Mouse (Mus musculus) induced T-regulatory cell, adult 2 months (primary cell): ENCODE measurements around the gene Traf3.

Experiments used
- DNase-seq: peaks from one replicate; pipeline ENCODE4 v3.0.0-alpha.2; 2012; ENCODE audit warnings: low read depth

The Traf3 gene

DNA sequence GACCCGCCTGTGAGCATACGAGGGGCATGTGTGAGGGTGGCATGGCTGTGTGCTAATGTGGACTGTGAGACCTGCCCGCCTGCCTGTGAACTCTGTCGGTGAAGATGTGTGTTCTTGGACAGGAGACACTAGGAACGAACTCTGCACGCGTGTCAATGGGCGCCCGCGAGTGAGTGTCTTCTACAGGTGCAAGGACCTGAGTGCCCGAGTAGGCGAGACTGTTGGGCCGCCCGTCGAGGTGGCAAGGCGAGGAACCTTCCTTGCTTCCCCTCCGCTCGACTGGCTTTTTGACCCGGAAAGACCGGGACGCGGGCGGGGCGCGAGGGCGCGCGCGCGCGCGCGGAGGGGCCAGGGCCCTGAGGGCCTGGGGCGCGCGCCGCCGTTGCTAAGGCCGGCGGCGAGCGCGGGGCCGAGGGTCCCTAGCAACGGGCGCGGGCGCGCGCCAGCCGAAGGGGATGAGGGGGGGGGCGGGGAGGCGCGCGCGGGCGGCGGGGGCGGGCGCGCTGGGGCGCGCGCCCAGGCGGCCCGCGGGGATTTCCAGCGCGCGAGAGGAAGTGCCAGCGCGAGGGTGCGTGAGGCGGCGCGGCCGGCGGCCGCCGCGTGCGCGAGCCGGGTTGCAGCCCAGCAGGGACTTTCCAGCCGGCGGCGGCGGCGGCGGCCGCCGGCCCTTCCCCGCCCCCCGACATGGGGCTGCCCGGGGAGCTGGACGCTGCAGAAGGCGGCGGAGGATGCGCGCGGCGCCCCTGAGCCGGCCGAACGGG lies at the start of gene Traf3:
TSS of gene Traf3 (plus strand) at position 540 of the 761 bp plus-strand sequence.
- DNase-seq: peak; percentile 91

DNA sequence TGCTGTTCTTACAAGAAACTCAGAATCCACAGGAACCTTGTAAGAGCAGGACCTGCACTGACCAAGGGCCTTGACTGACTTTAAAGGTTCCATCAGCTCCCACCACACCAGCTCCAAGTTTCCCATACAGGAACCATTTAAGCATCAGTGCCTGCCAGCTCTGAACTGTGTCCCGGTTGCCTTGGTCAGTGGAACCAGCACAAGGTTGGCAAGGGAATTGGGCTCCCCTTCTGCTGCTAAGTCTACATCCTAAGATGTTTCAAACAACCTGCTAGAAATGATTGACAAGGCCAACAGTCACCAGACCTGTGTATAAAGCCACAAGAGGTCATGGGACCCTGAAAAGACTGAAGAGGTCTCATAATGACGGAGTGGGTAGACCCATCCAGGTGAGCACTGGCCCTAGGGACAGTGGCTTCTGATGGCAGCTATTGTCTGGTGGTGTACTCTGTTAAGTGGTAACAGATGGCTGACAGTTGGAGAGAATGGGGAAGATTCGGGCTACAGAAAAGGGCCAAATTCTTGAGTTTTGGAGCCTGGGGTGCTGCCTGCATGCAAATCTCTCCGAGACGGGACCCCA lies 46.6 kb upstream of the Traf3 start:
- no peak for DNase-seq

DNA sequence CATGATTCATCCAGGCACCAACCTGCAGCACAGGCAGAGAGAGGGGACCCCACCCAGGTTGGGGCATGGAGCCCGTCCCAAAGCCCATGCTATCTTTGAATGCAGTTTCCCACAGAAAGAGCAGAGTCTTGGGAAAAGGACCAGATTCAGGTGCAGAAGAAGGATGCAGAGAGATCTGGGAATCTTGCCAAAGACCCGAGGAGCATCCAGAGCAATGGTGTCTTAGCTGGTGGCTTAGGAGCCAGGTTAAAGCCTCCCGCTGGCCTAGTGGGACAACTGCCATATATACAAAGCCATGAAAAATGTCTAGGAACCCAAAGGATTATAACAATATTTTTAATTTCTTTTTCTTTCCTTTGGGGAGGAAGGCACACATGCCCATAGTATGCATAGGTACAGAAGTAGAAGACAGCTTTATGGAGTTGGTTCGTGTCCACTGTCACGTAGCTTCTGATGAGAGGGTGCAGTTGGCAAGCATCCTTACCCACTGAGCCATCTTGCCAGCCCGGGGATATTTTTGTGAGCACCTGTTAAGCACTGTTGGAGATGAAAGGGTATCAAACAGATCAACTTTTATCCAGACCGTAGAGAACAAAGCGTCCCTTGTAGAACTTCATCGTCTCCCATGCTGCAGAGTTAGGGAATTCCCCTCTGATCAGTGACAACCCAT lies 45.1 kb upstream of the Traf3 start:
- peak; percentile 19 for DNase-seq

DNA sequence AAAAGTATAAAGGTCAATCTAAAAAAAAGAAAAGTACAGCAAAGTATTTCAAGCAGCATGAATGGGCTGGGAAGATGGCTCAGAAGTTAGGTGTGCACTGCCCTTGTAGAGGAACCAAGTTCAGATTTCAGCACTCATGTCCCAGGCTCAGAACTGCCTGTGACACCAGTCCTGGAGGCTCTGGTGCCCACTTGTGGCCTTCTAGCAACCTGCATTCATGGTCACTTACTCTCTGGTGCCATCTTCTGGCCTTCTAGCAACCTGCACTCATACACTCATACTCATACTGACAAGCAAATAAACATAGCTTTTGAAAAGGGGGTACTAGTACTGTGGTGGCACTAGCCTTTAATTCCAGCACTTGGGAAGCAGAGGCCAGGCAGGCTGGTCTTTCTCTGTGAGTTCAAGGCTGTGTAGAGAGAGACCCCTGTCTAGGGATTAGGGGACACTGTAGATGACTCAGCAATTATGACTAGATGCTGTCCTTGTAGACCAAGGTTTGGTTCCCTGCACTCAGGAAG lies 43.8 kb upstream of the Traf3 start:
- DNase-seq: peak; percentile 75

DNA sequence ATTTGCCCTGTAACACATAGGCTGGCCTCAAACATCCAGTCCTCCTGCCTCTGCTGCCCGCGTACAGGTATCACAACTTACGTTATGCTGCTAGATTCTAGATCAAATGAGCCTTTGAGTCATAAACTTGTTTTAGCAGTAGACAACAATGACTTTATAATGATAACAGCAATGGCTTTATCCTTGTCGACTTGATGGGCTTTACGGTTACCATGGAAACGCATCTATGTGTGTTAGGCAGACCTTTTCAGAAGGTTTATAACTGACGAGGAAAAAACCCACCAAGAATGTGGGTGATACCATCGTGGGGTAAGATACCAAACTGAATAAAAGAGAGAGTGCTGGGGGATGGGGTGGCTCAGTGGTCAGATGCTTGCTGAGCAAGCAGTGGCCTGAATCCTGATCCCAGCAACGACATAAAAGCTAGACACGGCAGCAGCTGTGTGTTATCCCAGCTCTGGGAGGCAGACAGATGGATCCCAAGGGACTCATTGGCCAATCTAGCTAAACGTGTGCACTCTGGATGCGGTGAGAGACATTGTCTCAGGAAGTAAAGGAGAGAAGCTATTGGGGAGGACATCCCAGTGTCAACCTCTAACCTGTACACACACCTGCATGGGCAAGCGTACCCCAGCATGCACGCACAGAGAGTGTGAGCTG lies 41.4 kb upstream of the Traf3 start:
- DNase-seq: no peak

DNA sequence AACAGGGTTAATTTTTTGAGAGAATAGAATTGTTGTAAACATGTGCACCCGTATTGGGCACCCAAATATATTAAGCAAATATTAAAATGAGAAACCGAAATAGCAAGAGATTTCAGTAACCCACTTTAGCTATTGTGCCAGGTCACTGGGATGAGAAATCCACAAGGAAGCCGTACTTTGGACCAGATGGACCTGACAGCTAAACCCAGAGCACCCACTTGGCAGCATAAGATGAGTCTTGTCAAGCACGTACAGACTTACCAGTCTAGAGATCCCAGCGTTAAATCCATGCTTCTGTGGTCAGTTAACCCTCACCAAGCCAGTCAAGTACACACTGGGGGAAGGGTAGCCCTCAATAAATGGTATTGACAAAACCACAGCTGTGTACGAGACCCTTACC lies 40.5 kb upstream of the Traf3 start:
- no peak for DNase-seq

DNA sequence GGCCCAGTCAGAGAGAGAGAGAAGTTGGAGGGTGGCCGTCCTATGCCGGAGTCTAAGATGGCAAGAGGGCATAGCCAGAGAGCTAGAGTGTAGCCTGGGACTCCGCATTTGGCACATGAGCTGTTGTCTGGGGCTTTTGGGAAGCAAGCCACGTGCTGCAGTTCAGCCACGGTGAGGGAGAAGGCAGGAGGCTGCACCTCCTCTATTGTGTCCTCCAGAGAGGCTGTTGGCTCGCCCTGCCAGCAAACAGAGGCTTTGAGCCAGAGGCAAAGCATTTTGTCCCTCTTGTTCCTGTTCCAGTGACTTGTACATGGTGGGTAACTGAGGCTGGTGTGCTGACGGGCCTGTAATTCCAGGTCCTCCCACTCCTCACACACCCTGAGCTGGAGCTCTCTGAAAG lies 32.0 kb upstream of the Traf3 start:
- no peak for DNase-seq

DNA sequence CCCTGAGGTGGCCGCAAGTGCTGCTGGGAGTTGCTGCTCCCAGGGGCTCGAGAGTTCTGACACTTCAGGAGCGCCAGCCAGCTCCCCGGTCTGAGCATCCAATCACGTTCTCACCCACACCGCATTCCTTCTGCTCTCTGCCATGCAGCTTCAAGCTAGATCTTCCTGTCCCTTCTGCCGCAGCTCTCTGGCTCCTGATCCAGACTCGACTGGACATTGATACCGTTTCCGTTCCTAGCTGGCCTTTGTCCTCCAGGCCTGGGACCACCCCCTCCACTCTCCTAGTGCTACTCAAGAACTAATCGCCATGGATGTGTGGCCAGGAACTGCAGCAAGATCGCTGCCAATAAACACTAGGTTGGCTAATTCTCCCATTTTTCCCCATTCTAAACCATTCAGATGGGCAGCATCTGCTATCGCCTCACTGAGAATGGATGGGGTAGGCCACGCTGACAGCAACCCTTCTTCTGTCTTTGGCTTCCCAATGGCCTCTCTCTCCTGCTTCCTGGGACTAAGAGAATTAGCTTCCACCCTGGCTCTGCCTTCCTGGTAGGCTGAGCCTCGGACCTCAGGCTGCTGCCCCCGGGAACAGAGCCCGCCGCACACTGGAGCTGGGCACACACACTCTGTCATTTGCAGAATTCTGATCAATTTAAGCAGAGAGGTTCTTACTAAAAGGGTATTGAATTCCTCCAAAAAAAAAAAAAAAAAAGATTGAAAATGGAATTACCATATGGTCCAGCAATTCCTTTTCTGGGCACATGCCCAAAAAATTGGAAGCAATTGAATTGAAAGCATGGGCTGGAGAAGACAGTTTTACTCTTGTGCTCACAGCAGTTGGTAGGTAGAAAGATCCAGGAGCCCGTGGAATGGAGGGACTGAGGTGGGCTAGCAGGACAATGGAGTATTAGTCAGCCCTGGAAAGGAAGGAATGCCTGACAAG lies 31.1 kb upstream of the Traf3 start:
- DNase-seq: no peak

DNA sequence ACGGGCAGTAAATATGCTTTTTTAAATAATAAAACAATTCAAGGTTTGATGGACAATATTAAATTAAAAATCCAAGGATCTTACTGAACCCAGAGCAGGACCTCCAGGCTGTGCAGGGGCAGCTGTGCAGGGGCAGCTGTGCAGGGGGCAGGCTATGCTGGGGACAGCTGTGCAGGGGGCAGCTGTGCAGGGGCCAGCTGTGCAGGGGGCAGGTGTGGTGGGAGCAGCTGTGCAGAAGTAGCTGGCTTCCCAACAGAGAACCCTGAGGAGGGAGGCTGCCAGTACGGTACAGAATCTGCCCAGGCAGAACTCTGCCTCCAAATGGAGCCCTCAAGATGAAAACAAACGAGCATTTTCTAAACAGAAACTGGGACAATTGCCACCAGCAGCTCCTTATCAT lies 30.2 kb upstream of the Traf3 start:
- DNase-seq: no peak

DNA sequence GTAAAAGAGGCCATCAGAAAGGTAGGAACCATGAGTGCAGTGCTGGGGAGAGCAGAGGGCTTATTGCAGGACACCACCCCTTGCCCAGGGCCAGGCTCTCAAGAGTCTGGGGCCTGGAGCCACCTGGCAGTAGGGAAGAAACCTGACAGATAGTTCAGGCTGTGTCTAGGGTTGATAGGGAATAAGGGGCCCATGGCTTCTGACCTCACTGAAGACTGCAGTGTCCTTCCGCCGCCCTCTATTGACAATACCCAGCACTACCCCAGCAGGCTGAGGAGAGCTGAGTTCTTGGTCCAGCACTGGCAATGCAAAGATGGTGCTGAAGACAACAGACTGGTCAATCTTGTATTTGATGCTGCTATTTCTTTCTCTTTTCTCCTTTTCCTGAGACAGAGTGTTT lies 29.1 kb upstream of the Traf3 start:
- DNase-seq: peak; percentile 27

DNA sequence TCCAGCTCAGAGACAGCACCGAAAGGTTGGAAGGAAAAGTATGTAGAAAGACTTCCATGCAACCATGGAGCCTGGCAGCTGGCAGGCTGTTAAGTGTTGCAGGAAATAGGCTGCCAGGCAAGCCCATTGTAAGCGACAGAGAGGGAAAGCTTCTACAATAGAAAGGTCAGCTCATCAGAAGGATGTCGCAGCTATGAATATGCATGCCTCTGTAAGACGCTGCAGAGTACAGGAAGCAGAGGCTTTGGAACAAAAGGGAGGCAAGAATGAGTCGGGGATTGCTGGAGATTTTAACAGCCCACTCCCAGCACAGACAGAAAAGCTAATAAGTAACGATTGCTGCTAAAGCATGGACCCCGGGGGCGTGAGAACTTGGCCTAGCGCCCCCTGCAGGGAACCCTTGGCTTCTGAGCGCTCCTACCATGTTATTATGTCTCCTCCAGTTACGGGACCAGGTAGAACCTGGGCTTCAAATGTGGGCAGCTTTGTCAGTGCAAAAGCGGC lies 23.1 kb upstream of the Traf3 start:
- DNase-seq: peak; percentile 58

DNA sequence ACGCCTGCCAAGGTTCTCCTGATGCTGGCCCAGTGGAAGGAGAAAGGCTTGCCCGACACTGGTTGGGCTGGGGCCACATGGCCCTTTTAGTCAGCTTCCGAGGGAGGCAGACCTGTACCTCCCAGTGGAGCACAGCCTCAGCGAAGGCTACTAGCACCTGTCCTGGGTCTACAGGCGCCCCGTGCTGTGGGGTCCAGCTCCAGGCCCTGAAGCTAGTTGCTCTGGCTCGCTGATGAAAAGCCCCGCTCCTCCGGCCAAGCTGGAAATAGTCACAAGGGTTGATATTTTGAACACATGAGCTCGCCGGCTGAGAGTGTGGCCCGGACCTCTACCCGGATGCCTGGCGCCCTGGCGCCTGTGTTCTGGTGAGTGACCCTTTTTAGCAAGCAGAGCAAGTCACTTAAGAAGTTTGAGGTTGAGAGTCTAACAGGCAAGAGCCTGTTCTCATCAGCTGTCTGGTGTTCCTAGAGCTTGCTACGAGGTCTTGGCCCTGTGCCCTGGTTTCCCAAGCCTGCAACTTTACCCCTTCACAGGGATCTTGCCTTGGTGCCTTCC lies 22.6 kb upstream of the Traf3 start:
- no peak for DNase-seq

DNA sequence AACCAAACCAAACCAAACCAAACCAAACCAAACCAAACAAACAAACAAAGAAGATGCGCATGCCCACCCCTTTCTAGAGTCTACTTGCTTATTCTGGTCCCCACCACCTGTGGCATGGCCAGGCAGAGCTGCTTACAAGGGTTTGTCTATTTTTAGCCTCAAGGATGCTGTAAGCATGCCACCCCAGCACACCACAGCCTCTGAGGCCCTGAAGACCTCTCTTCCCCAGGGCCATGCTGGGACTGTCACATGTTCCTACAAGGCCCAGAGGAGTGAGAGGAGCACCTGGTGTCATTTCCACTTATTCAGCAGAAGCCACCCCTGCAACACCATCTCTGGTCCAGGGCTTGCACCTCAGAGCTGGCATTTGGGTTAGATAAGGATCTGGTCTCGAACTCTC lies 21.6 kb upstream of the Traf3 start:
- DNase-seq: no peak

DNA sequence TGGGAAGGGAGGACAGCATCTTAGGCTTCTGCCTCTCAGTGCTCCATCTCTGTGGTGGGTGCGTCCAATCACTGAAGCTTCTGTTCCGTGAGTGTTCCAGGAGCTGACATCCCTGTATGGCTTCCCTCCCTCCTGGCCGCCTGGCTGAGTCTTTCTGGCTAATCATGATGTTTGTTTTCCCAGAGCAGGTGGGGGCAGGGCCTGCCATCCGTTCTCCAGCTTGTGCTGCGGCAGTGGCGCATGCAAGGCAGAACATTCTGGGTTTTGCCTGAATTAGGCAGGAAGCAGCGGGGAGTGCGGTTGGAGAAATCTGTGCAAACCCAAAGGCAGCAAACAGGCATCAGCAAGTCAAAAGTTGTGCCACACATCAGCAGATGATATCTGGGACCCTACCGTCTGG lies 20.9 kb upstream of the Traf3 start:
- no peak for DNase-seq

DNA sequence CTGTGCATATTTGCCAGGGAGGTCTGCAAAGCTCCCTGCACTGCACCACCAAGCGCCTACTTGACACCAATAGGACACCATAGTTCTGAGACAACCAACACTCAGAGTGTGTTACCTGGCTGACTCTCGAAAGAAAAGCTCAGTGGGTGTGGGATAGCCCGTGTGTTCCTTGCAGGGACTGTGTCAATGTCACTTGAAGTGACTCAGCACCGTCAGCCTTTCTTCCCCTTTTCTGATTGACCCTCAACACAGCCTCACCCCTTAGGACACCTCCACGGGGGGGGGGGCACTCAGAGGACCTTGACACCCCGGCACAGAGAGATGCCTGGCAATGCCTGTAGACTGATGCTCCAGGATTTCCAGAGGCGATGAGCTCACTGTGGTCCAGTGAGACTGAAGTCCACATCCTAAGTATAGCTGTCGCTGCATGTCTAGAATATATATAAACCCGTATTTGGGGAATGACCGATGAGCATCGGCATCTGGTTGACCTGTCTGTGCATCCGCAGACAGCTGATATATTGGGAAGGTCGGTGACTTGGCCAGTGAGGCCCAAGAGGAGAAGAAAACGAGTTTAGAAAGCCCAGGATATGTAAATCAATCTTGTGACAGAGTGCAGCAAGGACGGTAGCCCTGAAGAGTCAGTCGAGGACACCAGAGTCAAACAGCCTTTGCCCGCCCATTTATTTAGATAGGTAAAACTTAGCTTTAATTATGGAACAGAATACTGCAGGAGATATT lies 16.5 kb upstream of the Traf3 start:
- no peak for DNase-seq

DNA sequence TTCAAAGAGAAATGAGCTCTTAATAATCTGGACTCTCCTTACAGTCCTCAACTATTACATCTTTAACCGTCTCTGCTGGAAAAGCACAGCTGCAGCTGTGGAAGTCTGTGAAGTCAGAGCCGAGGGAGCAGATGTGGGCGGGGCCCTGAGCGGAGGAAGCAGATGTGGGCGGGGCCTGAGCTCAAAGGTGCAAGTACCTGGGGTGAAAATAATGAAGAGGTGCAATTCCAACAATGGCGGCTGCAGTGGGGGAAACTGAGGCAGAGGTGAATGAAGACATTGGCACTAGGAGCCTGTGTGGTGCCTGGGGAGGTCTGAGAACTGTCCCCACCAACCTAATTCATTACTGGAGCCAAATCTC lies 16.0 kb upstream of the Traf3 start:
- DNase-seq: peak; percentile 75

DNA sequence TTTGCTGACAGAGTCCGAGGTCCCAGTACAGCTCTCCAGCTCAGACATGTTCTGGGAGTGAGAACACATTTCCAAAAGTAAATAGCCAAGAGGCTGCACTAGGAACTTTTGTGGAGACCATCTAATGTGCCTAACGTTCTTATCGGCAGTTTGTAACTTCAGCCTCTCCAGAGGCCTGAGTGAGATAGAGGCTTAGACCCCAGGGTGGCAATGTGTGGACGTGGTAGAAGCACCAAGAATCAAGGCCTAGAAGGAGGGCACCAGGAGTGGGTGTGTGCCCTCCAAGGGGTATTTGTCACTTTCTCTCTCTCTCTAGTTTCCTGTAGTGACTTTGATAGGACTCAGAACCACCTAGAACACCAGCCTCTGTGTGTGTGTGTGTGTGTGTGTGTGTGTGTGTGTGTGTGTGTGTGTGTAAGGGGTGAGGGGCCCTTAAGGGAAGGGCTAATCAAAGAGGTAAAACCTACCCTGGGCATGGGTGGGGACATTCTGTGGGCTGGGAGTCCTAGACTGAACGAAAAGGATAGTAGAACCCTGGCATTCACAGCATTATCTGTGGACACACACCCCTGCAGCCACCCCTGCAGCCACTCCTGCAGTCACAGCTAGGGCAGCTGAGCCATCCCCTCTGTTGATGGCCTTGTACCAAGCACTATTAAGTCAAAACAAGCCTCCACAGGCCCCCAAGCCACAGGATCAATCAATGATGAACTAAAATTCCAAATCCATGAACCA lies 14.6 kb upstream of the Traf3 start:
- DNase-seq: no peak

DNA sequence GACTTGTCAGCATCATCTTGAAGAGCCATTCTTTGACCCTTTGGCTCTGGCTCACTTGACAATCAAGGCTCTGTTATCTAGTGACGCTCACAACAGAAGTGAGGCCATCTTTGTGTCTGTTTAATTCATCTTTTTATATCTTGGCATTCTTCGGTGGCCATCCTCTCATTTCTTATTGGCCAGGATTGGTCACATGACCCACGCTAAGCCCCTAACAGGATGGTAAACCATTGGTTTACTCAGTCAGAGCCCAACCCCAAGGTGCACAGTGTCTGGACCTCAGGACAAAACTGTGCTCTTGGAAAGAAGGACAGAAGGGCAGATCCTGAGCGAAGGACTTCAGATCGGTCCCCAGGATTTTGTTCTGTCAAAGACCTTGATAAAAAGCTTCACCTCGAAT lies 13.6 kb upstream of the Traf3 start:
- DNase-seq: no peak

DNA sequence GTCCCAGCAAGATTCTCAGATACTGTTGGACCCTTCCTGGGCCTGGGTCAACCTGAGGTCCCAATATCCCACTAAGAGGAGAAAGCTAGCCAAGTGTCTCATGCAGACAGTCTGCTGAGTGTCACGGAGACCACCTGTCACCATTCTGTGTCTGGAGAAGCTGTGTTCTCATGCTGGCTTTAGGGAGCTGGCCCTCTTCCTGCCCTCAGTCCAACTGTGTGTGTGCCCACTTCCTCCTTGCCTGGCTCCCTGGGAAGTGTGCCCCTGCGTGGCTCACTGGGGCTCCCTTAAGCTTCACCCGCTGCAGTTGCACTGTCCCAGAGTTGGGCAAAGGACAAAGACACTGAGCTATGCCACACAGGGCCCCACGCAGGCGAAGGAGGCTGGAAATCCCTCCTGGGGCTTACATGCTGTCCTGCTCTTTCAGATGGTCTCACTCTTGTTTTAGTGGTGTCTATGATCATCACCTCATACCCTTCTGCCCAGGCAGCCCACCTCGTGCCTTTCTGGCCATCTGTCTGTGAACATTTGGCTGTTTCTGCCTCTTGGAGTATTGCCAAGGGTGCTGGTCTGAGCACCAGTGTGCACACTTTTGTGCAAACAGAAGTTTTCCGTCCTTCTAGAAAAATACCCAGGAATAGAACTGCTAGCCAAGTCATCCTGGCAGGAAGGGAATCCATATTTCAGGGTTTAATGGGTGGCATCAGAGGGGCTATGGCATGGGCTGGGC lies 13.0 kb upstream of the Traf3 start:
- no peak for DNase-seq
